Mouse (Mus musculus) cerebellum, adult 2 months (tissue): Measurements from ENCODE around the gene Upk1a.

Experiments
- CTCF ChIP-seq: fragments of 200-500 bp; IDR thresholded peaks from 2 replicates; pipeline ENCODE4 v1.5.1; 2011; ENCODE audit warnings: low read depth, mild to moderate bottlenecking, control low read depth, low read length, moderate library complexity, borderline replicate concordance; ENCODE audit not compliant: insufficient read depth
- POLR2A ChIP-seq: fragments of 200-500 bp; IDR thresholded peaks from 2 replicates; pipeline ENCODE4 v1.6.1; 2011; ENCODE audit warnings: low read length, control low read depth, borderline replicate concordance; ENCODE audit not compliant: insufficient read depth

- TF ChIP-seq CTCF = no peak
- TF ChIP-seq POLR2A = no peak
These were observed 21.6 kb downstream of the Upk1a start for GRCm38 (mm10) chr7:30590927-30591604.
